Mouse (Mus musculus) gastrocnemius, postnatal 10 days (tissue): ENCODE data around the gene Tab1. TPM values are rescaled to one million over a fixed set of nuclear protein-coding genes. Genes with fewer than 3 reads are reported as not detected.
A peak's percentile ranks its signal among the peaks of the same experiment; 100 is the strongest.

Experiments used
- DNase-seq: peaks from one replicate; pipeline ENCODE4 v3.0.0; 2021; ENCODE audit warnings: mixed read lengths
- total RNA-seq, 2 experiments: library from RNA; stranded (reverse); gene quantifications; 2 replicates each; pipeline ENCODE4 v1.2.3; 2021

The Tab1 gene
- total RNA-seq, 2 experiments from 2014 or later: 17.1 to 20.6 TPM

GRCm38 (mm10) chr15:80163274-80163673 is 30.3 kb downstream of the Tab1 start:
- peak; percentile 13 for DNase-seq

- DNase-seq: no peak
Observed at GRCm38 (mm10) chr15:80163716-80164115, 30.8 kb downstream of the Tab1 start.

GRCm38 (mm10) chr15:80165396-80165795 is 32.5 kb downstream of the Tab1 start:
- no peak for DNase-seq

- DNase-seq: no peak
Observed at GRCm38 (mm10) chr15:80169484-80169883, 36.6 kb downstream of the Tab1 start.

- DNase-seq: no peak
Observed at GRCm38 (mm10) chr15:80170357-80170756, 37.4 kb downstream of the Tab1 start.

DNA sequence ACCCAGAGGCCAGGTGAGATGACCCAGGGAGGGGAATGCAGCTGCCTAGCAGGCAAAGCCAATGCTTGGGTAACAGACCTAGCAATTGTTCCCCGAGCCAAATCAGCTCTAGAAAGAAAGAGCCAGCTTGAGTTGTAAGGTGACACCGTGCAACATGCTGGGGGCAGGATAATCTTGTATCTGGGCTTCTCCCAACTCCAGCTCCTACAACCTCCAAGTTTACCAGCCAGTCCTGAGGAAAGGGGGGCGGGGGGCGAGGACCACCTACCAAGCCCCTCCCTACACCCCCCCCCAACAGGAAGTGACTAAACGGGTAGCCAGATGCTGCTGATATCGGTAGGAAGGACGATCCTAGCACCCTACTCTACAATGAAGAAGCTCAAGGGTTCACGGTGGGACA is 38.4 kb downstream of the Tab1 start:
- no peak for DNase-seq

- no peak for DNase-seq
Observed at GRCm38 (mm10) chr15:80171791-80172190, 38.9 kb downstream of the Tab1 start.

DNA sequence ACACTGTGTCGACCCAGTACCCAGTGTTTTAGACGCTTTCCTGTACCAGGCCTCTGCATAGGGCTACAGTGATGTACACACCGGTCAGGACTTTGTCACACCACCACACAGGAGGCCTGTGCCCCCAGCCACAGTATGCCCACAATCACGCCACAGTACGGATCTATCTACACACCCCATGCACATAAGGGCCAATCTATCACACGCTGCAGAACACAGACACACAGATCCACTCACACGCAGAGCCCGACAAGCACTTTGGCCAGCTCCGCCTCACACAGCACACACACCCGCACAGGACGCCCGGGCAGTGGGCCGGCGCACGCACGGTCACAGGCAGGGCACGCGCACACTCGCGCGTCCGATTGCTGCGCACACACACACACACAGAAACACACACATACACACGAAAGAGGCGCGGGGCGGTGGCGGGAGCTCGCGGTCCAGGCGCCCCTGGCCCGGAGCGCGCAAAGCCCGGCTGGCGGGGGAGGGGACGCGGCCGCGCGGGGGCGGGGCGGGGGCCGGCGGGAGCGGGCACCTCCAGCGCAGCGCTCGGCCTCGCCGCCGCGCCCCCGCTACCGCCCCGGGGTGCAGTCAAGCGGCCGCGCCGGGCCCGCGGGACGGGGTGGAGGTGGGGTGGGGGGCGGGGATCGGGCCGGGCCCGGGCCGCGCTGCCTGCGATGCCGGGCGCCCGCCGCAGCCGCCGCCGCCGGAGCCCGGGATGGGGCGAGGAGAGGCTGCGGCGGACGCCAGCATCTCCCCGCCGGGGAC is 40.3 kb downstream of the Tab1 start, which contains the start of gene Mgat3:
Gene Mgat3, plus strand, starts transcription at position 721 of the 771 bp plus-strand sequence.
- DNase-seq: peak; percentile 47

GRCm38 (mm10) chr15:80173781-80174597 is 41.1 kb downstream of the Tab1 start:
- peak; percentile 20 for DNase-seq

- no peak for DNase-seq
Observed at GRCm38 (mm10) chr15:80174598-80174875, 41.6 kb downstream of the Tab1 start.

GRCm38 (mm10) chr15:80175316-80175715 is 42.4 kb downstream of the Tab1 start:
- DNase-seq: no peak

DNA sequence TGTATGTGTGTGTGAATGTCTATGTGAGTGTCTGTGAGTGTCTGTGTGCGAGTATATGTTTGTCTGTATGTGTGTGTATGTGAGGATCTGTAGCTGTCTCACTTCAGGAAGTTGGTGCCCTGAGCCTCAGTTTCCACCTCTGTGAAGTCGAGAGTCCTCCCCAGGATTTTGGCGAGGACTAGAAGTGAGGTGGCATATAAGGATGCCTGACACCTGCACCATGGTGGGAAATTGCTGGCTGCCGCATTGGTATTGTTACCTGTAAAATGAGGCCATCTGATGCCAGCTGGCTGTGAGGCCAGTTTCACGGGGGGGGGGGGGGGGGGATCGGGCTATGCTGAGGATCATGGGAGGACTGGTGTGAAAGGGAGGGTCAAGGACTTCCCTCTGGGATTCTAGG is 42.8 kb downstream of the Tab1 start:
- DNase-seq: no peak

DNA sequence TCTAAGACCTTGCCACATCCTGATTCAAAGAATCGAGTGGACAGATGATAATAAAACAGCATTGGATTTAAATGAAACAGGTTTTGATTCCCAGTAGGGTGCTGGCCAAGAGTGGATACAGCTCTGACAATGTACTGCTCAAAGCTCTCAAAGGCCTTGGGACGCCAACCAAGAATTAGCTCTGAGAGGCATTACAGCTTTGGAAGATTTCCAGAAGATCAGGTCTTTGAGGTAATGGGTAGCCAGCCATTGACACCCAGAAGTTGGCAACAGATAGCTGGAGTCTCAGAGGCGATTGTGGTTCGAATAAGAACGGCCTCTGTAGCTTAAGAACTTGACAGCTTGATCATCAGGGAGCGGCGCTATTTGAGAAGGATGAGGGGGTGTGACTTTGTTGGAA is 48.6 kb downstream of the Tab1 start:
- DNase-seq: no peak

GRCm38 (mm10) chr15:80182072-80182700 is 49.3 kb downstream of the Tab1 start:
- no peak for DNase-seq

GRCm38 (mm10) chr15:80188927-80189326 is 56.0 kb downstream of the Tab1 start:
- no peak for DNase-seq

DNA sequence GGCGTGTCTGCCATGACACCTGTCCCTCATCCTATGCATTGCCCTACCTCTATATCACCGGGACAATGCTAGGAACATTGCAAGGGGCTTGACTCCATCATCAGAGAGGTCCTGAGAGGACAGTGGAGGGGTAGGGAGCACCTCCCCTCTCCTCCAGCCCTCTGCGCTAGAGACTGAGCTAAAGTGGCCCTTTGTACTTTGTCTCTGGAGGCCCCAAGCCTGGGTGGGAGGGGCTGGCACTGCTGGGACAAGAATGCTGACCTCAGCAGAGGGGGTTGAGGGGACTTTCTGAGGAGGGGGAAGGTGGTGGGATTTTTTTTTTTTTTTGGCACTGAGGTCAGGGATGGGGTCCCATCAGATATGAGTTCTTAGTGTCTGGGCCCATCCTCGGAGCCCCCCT is 57.1 kb downstream of the Tab1 start:
- no peak for DNase-seq

DNA sequence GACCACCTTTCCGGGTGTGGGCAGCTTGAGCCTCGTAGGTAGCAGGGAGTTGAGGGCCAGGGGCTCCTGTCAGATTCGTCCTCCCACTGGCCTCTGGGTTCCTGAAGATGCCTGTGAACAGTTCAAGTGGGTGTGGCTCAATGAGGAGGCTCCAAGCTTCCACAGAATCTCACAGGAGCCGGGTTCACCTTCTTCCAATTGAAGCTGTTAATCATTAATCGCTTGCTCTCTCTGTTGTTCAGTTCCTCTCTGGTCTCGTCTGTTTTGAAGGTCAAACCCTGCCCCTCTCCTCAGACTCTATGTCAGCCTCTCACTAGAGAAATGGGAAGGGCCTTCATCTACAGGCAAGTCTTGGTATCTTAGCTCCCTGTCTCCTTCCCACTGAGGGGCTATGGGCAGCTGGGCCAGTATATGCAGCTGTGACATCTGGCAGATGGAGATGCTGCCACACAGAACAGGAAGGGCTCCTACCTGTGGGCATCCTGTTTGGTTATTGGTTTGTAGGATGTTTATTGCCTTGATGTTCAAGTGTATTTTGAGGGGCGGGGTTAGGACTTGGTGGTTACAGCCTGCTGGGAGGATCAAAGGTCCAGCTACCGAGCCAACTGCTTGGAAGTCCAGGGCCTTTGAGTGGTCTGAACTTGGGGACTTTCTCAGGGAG is 58.8 kb downstream of the Tab1 start:
- DNase-seq: no peak

DNA sequence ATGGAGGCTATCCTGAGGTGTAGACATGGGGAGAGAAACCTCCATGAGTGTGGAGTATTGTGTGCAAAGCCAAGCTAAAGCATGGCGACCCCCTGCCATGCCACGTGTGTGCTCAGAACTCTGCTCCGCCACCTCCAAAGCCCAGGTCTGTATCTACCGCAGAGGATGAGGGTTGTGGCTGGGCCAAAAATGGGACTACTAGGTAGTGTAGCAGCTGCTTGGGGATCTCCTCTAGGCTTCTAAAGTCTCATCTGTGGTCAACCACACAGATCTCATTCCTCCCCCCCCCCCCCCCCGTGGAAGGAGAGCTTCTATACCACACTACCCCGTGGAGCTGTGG is 59.3 kb downstream of the Tab1 start:
- no peak for DNase-seq

DNA sequence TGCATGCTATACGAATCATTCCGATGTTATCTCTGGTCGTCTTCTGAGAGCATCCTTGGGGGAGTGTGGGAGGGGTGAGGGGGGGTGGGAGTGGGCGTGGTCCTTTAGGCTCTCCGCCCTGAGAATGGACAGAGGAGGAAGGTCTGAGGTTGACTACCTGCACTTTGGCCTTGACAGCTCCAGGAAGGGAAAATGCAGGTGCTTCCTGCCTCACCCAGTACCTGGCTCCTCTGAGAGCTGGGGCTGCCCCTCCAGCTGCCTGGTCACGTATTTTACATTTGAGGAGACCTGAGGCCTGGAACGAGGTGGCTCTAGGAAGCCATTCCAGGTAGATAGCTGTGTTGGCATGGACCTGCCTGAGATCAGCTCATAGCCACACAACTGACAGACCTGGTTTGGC is 59.9 kb downstream of the Tab1 start:
- no peak for DNase-seq

DNA sequence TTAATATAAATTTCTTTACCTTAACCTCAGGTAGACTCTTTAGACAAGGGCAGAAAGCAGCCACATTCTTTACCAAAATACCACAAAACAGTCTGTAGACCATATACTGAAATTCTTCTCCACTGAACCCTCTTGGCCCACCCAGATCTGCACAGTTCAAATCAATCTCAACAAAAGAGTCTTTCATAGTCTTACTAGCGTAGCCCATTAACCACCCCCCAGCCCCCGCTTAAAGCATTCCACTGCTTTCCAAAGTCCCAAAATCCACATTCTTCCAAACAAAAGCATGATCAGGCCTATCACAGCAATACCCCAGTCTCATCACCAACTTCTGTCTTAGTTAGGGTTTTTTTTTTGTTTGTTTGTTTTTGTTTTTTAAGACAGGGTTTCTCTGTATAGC is 66.6 kb downstream of the Tab1 start:
- DNase-seq: no peak

DNA sequence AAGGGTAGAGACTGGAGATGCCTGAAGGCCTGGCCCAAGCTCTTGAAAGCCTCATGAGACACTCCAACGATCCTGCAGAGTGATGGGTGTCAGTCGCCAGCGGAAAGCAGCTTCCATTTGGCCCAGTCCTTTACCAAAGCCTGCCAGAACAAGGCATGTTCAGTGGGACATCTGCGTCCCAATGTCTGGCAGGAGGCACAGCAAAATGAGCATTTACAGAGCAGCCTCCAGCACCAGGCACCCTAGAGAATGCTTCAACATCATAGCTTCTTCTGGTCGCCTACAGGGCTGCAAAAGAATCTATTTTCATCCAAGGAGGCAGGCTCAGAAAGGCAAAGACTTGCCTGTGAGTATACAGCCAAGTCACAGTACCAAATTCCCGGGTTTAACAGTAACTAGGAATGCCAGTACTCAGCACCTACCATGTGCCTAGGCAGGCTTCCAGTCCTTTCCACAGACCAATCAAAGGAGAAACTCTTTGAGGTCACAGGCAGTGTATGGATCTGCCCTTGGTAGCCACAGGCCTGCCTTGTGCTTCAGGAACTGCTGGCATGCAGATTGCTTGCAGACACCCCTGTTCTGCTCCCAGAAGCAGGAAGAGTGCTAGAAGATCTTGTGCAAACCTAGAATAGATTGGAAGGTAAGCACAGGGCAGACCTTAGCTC is 69.3 kb downstream of the Tab1 start:
- no peak for DNase-seq

- DNase-seq: no peak
Observed at GRCm38 (mm10) chr15:80203406-80203805, 70.5 kb downstream of the Tab1 start.
